Mouse (Mus musculus): Measurements from ENCODE around the gene Tspan4. TPM values are rescaled to one million over a fixed set of nuclear protein-coding genes. Genes with fewer than 3 reads are reported as not detected.

Gene Tspan4
- total and polyA plus RNA-seq, 2 experiments from 2014 or later: 54.9 to 79.6 TPM

GRCm38 (mm10) chr7:141476981-141477370, 1.9 kb downstream of the Tspan4 start:
- WGBS: 15% methylated on average over 7 of the region's 7 CpGs
- Histone ChIP-seq H3K4me2 (ENCODE audit: low read depth) (peak overlapping the region; percentile 71; the same call in 1 of the 2 replicates), H3K27ac (ENCODE audit: low read depth, low read length) (no peak overlapping the region), H3K4me1 (ENCODE audit: insufficient read depth) (peaks cover 13% of the 10 kb centered on the region), H3K4me3 (ENCODE audit: low read depth, low read length) (no peak overlapping the region), H3K27me3 (ENCODE audit: insufficient read depth, low read length) (no peaks in the 10 kb centered on the region; the same call in 1 of the 2 replicates), H3K36me3 (ENCODE audit: insufficient read depth) (peaks cover 4% of the 10 kb centered on the region), H3K9ac (no peak overlapping the region), H3K9me3 (ENCODE audit: low read length) (no peaks in the 10 kb centered on the region)
- no peak for TF ChIP-seq CTCF (IDR thresholded peaks at IDR 0.05; ENCODE audit: low read depth)
- ATAC-seq (no peak), DNase-seq (no peak)

DNA sequence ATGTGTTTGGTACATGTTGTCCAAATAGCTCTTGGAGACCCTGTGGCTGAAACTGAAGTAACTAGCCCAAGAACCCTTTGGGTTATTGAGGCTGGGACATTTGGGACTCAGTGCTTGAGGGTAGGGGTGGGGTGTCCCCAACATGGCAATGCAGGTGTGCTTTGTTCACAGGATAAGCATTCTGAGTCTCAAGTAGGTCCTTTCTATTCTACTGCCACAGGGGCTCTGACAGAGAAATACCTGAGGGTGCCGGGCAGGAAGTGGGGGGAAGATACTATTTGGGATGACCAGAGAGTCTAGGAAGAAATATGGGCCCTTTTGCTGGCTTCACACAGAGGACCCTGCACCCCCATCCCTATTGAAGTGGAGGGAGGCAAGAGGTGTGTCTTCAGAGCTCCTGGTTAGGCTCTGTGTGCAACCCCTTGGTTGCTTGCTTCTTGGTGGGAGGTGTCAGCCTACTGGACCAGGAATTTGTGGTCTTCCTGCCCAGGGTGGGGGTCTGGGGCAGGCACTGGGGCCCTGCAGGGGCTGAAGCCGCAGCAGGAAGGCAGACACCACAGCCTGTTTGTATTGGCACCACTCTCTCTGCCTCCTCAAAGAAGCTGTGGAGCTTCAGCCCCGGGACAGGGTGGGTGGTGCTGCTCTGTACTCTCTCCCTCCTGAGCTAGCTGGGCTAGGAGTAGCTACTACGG, 2.7 kb downstream of the Tspan4 start:
- H3K4me1 ChIP-seq (ENCODE audit: insufficient read depth): peaks cover 13% of the 10 kb centered on the region
- H3K4me2 ChIP-seq (ENCODE audit: low read depth): no peak overlapping the region
- no peaks in the 10 kb centered on the region for H3K9me3 ChIP-seq (ENCODE audit: low read length)
- DNase-seq: no peak
- no peaks in the 10 kb centered on the region; the same call in 1 of the 2 replicates for H3K27me3 ChIP-seq (ENCODE audit: insufficient read depth, low read length)
- no peak overlapping the region for H3K9ac ChIP-seq
- no peak for TF ChIP-seq CTCF (IDR thresholded peaks at IDR 0.05; ENCODE audit: low read depth)
- no peaks in the 10 kb centered on the region; the same call in 1 of the 2 replicates for H3K36me3 ChIP-seq (ENCODE audit: insufficient read depth)
- H3K4me3 ChIP-seq (ENCODE audit: low read depth, low read length): no peak overlapping the region
- ATAC-seq: no peak
- H3K27ac ChIP-seq (ENCODE audit: low read depth, low read length): no peak overlapping the region
- WGBS: 73% methylated on average over 4 of the region's 4 CpGs

DNA sequence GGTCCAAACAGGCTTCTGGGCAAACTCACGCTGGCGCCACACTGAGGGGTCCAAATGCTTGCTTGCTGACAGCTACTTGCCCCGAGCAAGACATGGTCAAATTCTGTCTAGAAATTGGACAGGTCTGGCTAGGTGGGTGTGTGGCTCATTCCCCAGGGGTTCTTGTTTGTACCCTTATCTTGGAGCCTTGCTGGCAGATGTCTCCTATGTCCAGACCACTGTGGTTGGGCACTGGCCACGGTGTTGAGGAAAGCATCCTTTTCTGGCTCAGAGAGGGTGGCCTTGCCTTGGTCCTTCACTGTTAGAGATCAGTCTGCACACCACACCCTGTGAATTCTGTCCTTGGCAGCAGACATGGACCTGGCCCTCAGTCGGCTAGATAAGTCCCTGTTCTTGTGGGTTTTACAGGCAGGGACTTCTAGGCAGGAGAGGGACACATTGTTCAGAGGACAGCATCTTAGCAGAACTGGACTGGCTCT, 3.3 kb downstream of the Tspan4 start:
- DNase-seq (no peak), ATAC-seq (no peak)
- H3K36me3 ChIP-seq (ENCODE audit: insufficient read depth): no peaks in the 10 kb centered on the region
- H3K4me2 ChIP-seq (ENCODE audit: low read depth): no peak overlapping the region
- TF ChIP-seq CTCF (IDR thresholded peaks at IDR 0.05; ENCODE audit: low read depth): no peak
- H3K4me3 ChIP-seq (ENCODE audit: low read depth, low read length): no peak overlapping the region
- no peaks in the 10 kb centered on the region for H3K9me3 ChIP-seq (ENCODE audit: low read length)
- WGBS: 78% methylated on average over 5 of the region's 5 CpGs
- no peak overlapping the region for H3K9ac ChIP-seq
- H3K27ac ChIP-seq (ENCODE audit: low read depth, low read length): no peak overlapping the region
- H3K4me1 ChIP-seq (ENCODE audit: insufficient read depth): peaks cover 13% of the 10 kb centered on the region
- no peaks in the 10 kb centered on the region; the same call in 1 of the 2 replicates for H3K27me3 ChIP-seq (ENCODE audit: insufficient read depth, low read length)

DNA sequence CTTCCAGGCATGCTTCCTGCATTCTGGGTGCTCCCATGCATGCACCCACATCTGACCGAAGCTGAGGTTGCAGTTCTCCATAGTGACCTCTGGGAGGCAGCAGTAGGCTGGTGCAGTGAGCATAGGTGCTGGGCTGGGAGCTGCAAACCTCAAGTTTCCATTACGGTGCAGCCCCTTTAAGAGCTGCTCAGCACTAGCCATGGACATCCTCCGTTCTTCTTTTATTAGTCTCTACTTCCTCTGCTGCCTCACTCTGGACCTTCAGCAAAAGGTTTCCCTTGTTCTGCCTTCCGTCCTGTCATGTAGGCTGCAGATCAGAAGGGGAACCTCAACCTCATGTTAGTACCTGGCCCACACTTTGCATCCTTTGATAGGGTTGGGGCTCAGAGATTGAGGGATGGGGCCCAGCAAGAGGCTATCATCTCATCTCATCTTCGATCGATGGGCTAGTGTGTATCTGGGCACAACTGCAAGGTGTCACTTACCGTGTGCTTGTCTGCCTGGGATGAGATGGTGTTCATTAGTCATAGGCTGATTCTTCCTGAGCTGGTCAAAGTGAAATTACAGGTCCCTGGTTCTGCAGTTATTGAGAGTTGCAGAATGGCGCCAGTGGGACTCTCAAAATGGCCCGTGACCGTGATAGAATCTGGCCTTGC, 5.9 kb downstream of the Tspan4 start:
- no peaks in the 10 kb centered on the region; the same call in 1 of the 2 replicates for H3K27me3 ChIP-seq (ENCODE audit: insufficient read depth, low read length)
- H3K9ac ChIP-seq: no peak overlapping the region
- WGBS: 10% methylated on average over 10 of the region's 10 CpGs
- peak overlapping the region; percentile 54 for H3K27ac ChIP-seq (ENCODE audit: low read depth, low read length)
- H3K4me2 ChIP-seq (ENCODE audit: low read depth): peak overlapping the region; percentile 94
- no peaks in the 10 kb centered on the region for H3K36me3 ChIP-seq (ENCODE audit: insufficient read depth)
- ATAC-seq (peak; percentile 74), DNase-seq (peak; percentile 83)
- H3K9me3 ChIP-seq (ENCODE audit: low read length): no peaks in the 10 kb centered on the region
- TF ChIP-seq CTCF (IDR thresholded peaks at IDR 0.05; ENCODE audit: low read depth): peak; percentile 93
- 0 out of 2 replicates have a peak, but pooled peaks cover 4% of the 10 kb centered on the region for H3K4me1 ChIP-seq (ENCODE audit: insufficient read depth)
- H3K4me3 ChIP-seq (ENCODE audit: low read depth, low read length): peak overlapping the region; percentile 60

DNA sequence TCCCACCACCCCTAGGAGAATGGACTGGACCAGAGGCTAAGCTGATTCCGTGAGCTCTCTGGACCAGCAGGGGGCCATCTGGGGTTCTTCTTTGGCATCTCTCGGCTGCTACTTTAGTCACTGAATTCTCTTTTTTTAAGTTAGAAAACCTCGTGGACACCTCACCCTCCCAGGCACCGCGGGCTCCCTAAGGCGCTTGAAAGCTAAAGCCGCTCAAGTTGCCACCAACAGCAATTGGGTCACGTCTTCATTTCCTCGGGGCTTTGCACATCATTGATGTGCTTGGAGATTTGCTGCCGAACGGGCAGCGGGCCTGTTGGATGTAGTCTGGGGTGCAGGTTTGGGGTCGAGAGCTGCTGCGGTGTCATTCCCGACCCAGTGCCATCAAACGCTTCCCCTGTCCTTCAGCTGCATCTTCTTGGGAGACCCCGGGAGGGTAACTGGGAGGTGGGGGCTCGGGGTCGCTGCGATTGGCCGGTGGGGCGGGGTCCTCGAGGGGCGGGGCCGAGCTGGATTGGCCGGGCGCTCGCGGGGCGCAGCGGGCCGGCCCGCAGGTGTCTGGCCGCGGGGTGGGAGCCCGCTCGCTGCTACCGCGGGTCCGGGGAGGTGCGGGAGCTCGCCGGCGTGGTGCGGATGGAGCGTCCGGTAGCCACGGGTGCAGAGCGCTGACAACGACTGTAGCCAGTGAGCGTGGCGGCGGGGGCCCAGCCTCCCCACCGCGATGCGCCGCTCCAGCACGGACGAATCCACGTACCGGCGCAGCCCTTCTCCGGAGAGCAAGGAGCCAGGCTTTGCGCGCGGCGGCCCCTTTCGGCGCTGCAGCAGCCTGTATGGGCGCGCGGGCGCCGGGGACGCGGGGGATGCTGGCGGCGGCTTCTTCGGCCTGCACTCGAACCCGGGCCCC, 6.7 kb downstream of the Tspan4 start:
- peak overlapping the region; percentile 72 for H3K9ac ChIP-seq
- DNase-seq (peak; percentile 65), ATAC-seq (peak; percentile 65)
- H3K9me3 ChIP-seq (ENCODE audit: low read length): no peaks in the 10 kb centered on the region
- 1% methylated on average over 66 of the region's 81 CpGs for WGBS
- H3K4me1 ChIP-seq (ENCODE audit: insufficient read depth): 0 out of 2 replicates have a peak, but pooled peaks cover 4% of the 10 kb centered on the region
- H3K27me3 ChIP-seq (ENCODE audit: insufficient read depth, low read length): no peaks in the 10 kb centered on the region; the same call in 1 of the 2 replicates
- TF ChIP-seq CTCF (IDR thresholded peaks at IDR 0.05; ENCODE audit: low read depth): peak; percentile 40
- H3K27ac ChIP-seq (ENCODE audit: low read depth, low read length): peak overlapping the region; percentile 59
- H3K4me3 ChIP-seq (ENCODE audit: low read depth, low read length): peak overlapping the region; percentile 60
- peak overlapping the region; percentile 94 for H3K4me2 ChIP-seq (ENCODE audit: low read depth)
- no peaks in the 10 kb centered on the region for H3K36me3 ChIP-seq (ENCODE audit: insufficient read depth)

- no peaks in the 10 kb centered on the region; the same call in 1 of the 2 replicates for H3K27me3 ChIP-seq (ENCODE audit: insufficient read depth, low read length)
- ATAC-seq (no peak; the same call in none of the 2 replicates), DNase-seq (no peak)
- H3K4me3 ChIP-seq (ENCODE audit: low read depth, low read length): peak overlapping the region; percentile 60
- H3K4me1 ChIP-seq (ENCODE audit: insufficient read depth): 0 out of 2 replicates have a peak, but pooled peaks cover 4% of the 10 kb centered on the region
- H3K27ac ChIP-seq (ENCODE audit: low read depth, low read length): peak overlapping the region; percentile 59; the same call in 1 of the 2 replicates
- peak overlapping the region; percentile 72 for H3K9ac ChIP-seq
- H3K36me3 ChIP-seq (ENCODE audit: insufficient read depth): no peaks in the 10 kb centered on the region
- no peaks in the 10 kb centered on the region for H3K9me3 ChIP-seq (ENCODE audit: low read length)
- H3K4me2 ChIP-seq (ENCODE audit: low read depth): peak overlapping the region; percentile 94
- 6% methylated on average over 11 of the region's 11 CpGs for WGBS
- TF ChIP-seq CTCF (IDR thresholded peaks at IDR 0.05; ENCODE audit: low read depth): no peak
Observed at GRCm38 (mm10) chr7:141482531-141483024, 7.5 kb downstream of the Tspan4 start.

All from forebrain, postnatal 0 days (tissue).